Mouse (Mus musculus) E14TG2a.4 (cell line): Measurements from ENCODE around the gene Marf1.

Experiments used
- CTCF ChIP-seq: conservative IDR thresholded peaks from 2 replicates; pipeline ENCODE4 v1.5.1; 2014; ENCODE audit warnings: low read length
- NANOG ChIP-seq: IDR thresholded peaks from 2 replicates; pipeline ENCODE4 v1.6.1; 2014; ENCODE audit warnings: borderline replicate concordance, low read length, mixed read lengths
- POU5F1 ChIP-seq: IDR thresholded peaks from 2 replicates; pipeline ENCODE4 v1.6.1; 2014; ENCODE audit warnings: low read length, borderline replicate concordance

DNA sequence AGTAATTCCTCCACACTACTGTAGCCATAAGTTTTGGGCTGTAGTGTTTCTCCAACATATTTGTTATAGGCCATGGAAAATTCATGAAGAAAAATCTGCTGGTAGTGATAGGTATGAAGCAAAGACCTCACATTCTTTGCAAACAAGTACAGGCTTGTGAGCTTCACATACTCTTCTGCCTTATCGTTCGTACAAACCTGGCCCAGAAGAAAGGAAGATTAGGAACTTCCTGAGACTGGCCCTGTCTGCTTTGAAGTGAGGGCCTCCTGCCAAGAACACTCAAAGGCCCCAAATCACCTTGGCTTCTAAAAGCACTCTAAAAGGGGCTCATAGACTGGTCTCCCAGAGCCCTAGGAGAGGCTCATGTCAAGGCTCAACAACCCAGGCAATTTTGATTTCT lies 45.9 kb downstream of the Marf1 start:
- TF ChIP-seq CTCF (no peak), POU5F1 (no peak), NANOG (no peak)
